Mouse (Mus musculus) heart, embryonic 14.5 days (tissue): ENCODE data around the gene Aldh1l1. TPM values are rescaled to one million over a fixed set of nuclear protein-coding genes. Genes with fewer than 3 reads are reported as not detected.

ENCODE experiments used
- ATAC-seq: fragments of 200-750 bp; cut with Nextera tagmentation; 2 replicates; pipeline ENCODE4 v1.8.0; 2017; ENCODE audit warnings: low read depth, moderate TSS enrichment; ENCODE audit not compliant: insufficient number of reproducible peaks, insufficient read depth, low FRiP score
- H3K27ac ChIP-seq, 2 experiments: fragments of 200-500 bp in 1 of 2; fragments of 300-500 bp in 1 of 2; sonication (generic) in 1 of 2; replicated peaks in 1 of 2; 2 replicates each; pipeline ENCODE4 v1.5.1; 2012 to 2014; ENCODE audit warnings: low read depth in 2 of 2, low read length in 2 of 2, control low read depth in 1 of 2, mild to moderate bottlenecking in 1 of 2, mixed read lengths in 1 of 2; ENCODE audit not compliant: control insufficient read depth in 1 of 2, insufficient read depth in 1 of 2
- H3K27me3 ChIP-seq: fragments of 300-500 bp; sonication (generic); 2 replicates; pipeline ENCODE4 v1.6.1; 2014; ENCODE audit warnings: mild to moderate bottlenecking, low read length, control low read depth; ENCODE audit not compliant: control insufficient read depth, insufficient read depth
- H3K36me3 ChIP-seq: fragments of 300-500 bp; sonication (generic); 2 replicates; pipeline ENCODE4 v1.6.1; 2014; ENCODE audit warnings: mild to moderate bottlenecking, control low read depth, low read length, mixed read lengths; ENCODE audit not compliant: control insufficient read depth, insufficient read depth
- H3K4me1 ChIP-seq, 2 experiments: fragments of 200-500 bp in 1 of 2; fragments of 300-500 bp in 1 of 2; sonication (generic) in 1 of 2; 2 replicates each; pipeline ENCODE4 v1.6.1; 2012 to 2014; ENCODE audit warnings: low read length in 2 of 2, control low read depth in 1 of 2, mixed read lengths in 1 of 2; ENCODE audit not compliant: control insufficient read depth in 2 of 2, insufficient read depth in 2 of 2
- H3K4me2 ChIP-seq: fragments of 300-500 bp; sonication (generic); 2 replicates; pipeline ENCODE4 v1.6.1; 2014; ENCODE audit warnings: mild to moderate bottlenecking, low read length
- H3K4me3 ChIP-seq, 2 experiments: fragments of 200-500 bp in 1 of 2; fragments of 300-500 bp in 1 of 2; sonication (generic) in 1 of 2; 2 replicates each; pipeline ENCODE4 v1.5.1; 2012 to 2014; ENCODE audit warnings: low read length in 2 of 2, mild to moderate bottlenecking in 2 of 2, control low read depth in 1 of 2, low read depth in 1 of 2, moderate library complexity in 1 of 2; ENCODE audit not compliant: control insufficient read depth in 1 of 2, insufficient read depth in 1 of 2
- H3K9ac ChIP-seq: fragments of 300-500 bp; sonication (generic); 2 replicates; pipeline ENCODE4 v1.6.1; 2014; ENCODE audit warnings: mild to moderate bottlenecking, low read length
- H3K9me3 ChIP-seq: fragments of 300-500 bp; sonication (generic); 2 replicates; pipeline ENCODE4 v1.6.1; 2016; ENCODE audit warnings: low read length, control low read depth; ENCODE audit not compliant: control insufficient read depth
- WGBS: fragments of 180-500 bp; shearing (Covaris S2); extraction: QIAGEN DNeasy Blood & Tissue Kit; methylation state at CpG from one replicate; pipeline ENCODE4 v1.1.7; 2014; 5-methylcytosine and 5-hydroxymethylcytosine counted together
- polyA plus RNA-seq: library from polyadenylated mRNA; unstranded; fragments of >200 nt; fragmentation: Nextera tagmentation; extraction: Ambion mirVana; gene quantifications from 2 replicates; pipeline ENCODE4 v1.2.1, GENCODE M21; 2014

Aldh1l1 gene
- polyA plus RNA-seq, 1 experiment from 2014 or later: 0.59 TPM

- Histone ChIP-seq H3K9ac (no peak overlapping the region), H3K4me1 (peaks cover 10 to 15% of the 10 kb centered on the region in 2 experiments), H3K4me3 (no peak overlapping the region), H3K9me3 (no peaks in the 10 kb centered on the region), H3K27me3 (peaks cover 18% of the 10 kb centered on the region), H3K27ac (no peak overlapping the region), H3K36me3 (peaks cover 22% of the 10 kb centered on the region), H3K4me2 (no peak overlapping the region)
- ATAC-seq: no peak
- 89% methylated on average over 11 of the region's 11 CpGs for WGBS
Observed at GRCm38 (mm10) chr6:90465028-90465640, 21.1 kb upstream of the Aldh1l1 start.

- no peaks in the 10 kb centered on the region for H3K9me3 ChIP-seq
- H3K4me2 ChIP-seq: no peak overlapping the region
- H3K36me3 ChIP-seq: peaks cover 22% of the 10 kb centered on the region
- no peak overlapping the region for H3K9ac ChIP-seq
- 80% methylated on average over 10 of the region's 10 CpGs for WGBS
- H3K27ac ChIP-seq: no peak overlapping the region
- H3K4me1 ChIP-seq: peaks cover 15 to 22% of the 10 kb centered on the region in 2 experiments
- ATAC-seq: no peak
- no peak overlapping the region for H3K4me3 ChIP-seq
- peaks cover 9% of the 10 kb centered on the region for H3K27me3 ChIP-seq
Observed at GRCm38 (mm10) chr6:90466079-90466478, 20.1 kb upstream of the Aldh1l1 start.

- Histone ChIP-seq H3K9me3 (no peaks in the 10 kb centered on the region), H3K9ac (no peak overlapping the region)
- no peak for ATAC-seq
Observed at GRCm38 (mm10) chr6:90466847-90467410, 19.3 kb upstream of the Aldh1l1 start.

GRCm38 (mm10) chr6:90468216-90468615 lies 18.0 kb upstream of the Aldh1l1 start:
- ATAC-seq: no peak
- peaks cover 17 to 27% of the 10 kb centered on the region in 2 experiments for H3K4me1 ChIP-seq

More at GRCm38 (mm10) chr6:90466847-90467410, 19.3 kb upstream of the Aldh1l1 start:
- Histone ChIP-seq H3K27ac (no peak overlapping the region), H3K36me3 (peaks cover 22% of the 10 kb centered on the region), H3K4me2 (no peak overlapping the region), H3K4me3 (no peak overlapping the region), H3K4me1 (peaks cover 19 to 31% of the 10 kb centered on the region in 2 experiments), H3K27me3 (peaks cover under 1% of the 10 kb centered on the region; the same call in 1 of the 2 replicates)
- WGBS: 89% methylated on average over 12 of the region's 12 CpGs

GRCm38 (mm10) chr6:90469041-90469440 lies 17.2 kb upstream of the Aldh1l1 start:
- no peak for ATAC-seq

More at GRCm38 (mm10) chr6:90468216-90468615, 18.0 kb upstream of the Aldh1l1 start:
- Histone ChIP-seq H3K9me3 (no peaks in the 10 kb centered on the region), H3K4me2 (no peak overlapping the region), H3K36me3 (peaks cover 22% of the 10 kb centered on the region), H3K9ac (no peak overlapping the region), H3K27me3 (no peaks in the 10 kb centered on the region), H3K4me3 (no peak overlapping the region), H3K27ac (no peak overlapping the region)
- 28% methylated on average over 1 of the region's 1 CpGs for WGBS

GRCm38 (mm10) chr6:90470255-90470654 lies 16.0 kb upstream of the Aldh1l1 start:
- Histone ChIP-seq H3K36me3 (peaks cover 26% of the 10 kb centered on the region), H3K4me1 (peaks cover 10 to 16% of the 10 kb centered on the region in 2 experiments; a peak in 3 of 4 replicates), H3K9me3 (no peaks in the 10 kb centered on the region), H3K4me3 (no peak overlapping the region), H3K27me3 (no peaks in the 10 kb centered on the region), H3K27ac (no peak overlapping the region), H3K9ac (no peak overlapping the region), H3K4me2 (no peak overlapping the region)
- no peak for ATAC-seq
- 84% methylated on average over 2 of the region's 2 CpGs for WGBS

More at GRCm38 (mm10) chr6:90469041-90469440, 17.2 kb upstream of the Aldh1l1 start:
- no peak overlapping the region for H3K9ac ChIP-seq
- no peaks in the 10 kb centered on the region for H3K27me3 ChIP-seq
- peaks cover 14 to 22% of the 10 kb centered on the region in 2 experiments for H3K4me1 ChIP-seq
- no peak overlapping the region for H3K4me3 ChIP-seq
- no peak overlapping the region for H3K4me2 ChIP-seq
- no peaks in the 10 kb centered on the region for H3K9me3 ChIP-seq
- H3K27ac ChIP-seq: no peak overlapping the region
- H3K36me3 ChIP-seq: peaks cover 26% of the 10 kb centered on the region
- WGBS: 88% methylated on average over 6 of the region's 6 CpGs

- Histone ChIP-seq H3K9ac (peak overlapping the region; percentile 8; the same call in 1 of the 2 replicates), H3K27ac (peak overlapping the region; percentile 19 to 73)
Observed at GRCm38 (mm10) chr6:90470947-90471541, 15.2 kb upstream of the Aldh1l1 start.

More at GRCm38 (mm10) chr6:90470947-90471541, 15.2 kb upstream of the Aldh1l1 start:
- H3K9me3 ChIP-seq: no peaks in the 10 kb centered on the region
- H3K4me3 ChIP-seq: no peak overlapping the region
- no peak overlapping the region for H3K4me2 ChIP-seq
- H3K27me3 ChIP-seq: no peaks in the 10 kb centered on the region
- H3K36me3 ChIP-seq: peaks cover 28% of the 10 kb centered on the region
- peaks cover 10 to 16% of the 10 kb centered on the region in 2 experiments; a peak in 3 of 4 replicates for H3K4me1 ChIP-seq
- ATAC-seq: peak; percentile 35; the same call in 1 of the 2 replicates
- 39% methylated on average over 12 of the region's 12 CpGs for WGBS
